ENCODE assay signal across 16 mouse cellular contexts in the genomic region with DNA sequence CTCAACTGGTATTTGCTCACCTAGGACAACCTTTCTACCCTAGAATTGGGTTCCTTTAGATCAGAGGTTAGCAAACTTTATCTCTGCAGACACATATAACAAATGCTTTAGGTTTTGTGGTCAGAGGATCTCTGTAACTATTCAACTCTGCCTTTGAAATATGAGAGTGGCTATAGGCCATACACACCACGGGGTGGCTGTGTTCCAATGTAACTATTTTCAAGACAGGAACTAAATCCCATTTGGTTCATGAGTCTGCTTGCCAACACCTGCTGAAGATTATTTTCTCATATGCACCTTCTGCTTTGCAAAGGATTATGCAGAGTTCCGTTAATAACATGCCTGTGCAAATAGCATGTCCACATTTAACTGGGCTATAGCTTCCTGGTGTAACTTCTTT. TPM values are rescaled to one million over a fixed set of nuclear protein-coding genes. Genes with fewer than 3 reads are reported as not detected.
DNase-seq lines count a peak whose midpoint lies in the region; ATAC-seq and TF ChIP-seq lines count a peak whose summit lies in the region.
"Had no signal": no experiment of that assay in that cellular context is flagged by ENCODE, and none has a peak within 500 bp of the region (broad histone marks: within the 10 kb centered on the region; RNA-seq: fewer than 3 reads in every experiment).

No protein-coding gene starts in this region.

- H3K9me3 ChIP-seq in midbrain, embryonic 11.5 days (ENCODE audit: control insufficient read depth, low read length): no peaks in the 10 kb centered on the region
- H3K9me3 ChIP-seq in midbrain, embryonic 16.5 days (replicated peaks; ENCODE audit: control insufficient read depth, low read length, poor library complexity, severe bottlenecking): no peaks in the 10 kb centered on the region
- H3K9me3 ChIP-seq in stomach, postnatal 0 days (ENCODE audit: control insufficient read depth, low read length): no peaks in the 10 kb centered on the region

- TF ChIP-seq CTCF in stomach, postnatal 0 days (IDR thresholded peaks at IDR 0.05; ENCODE audit: low read depth): no peak
- TF ChIP-seq CTCF in thymus, adult 2 months (IDR thresholded peaks at IDR 0.05; ENCODE audit: borderline replicate concordance, control insufficient read depth, extremely low read depth, insufficient read depth, low read length, poor library complexity): no peak

- no peak overlapping the region for H3K27ac ChIP-seq in midbrain, embryonic 11.5 days (ENCODE audit: low read depth, low read length)
- H3K27ac ChIP-seq in midbrain, embryonic 16.5 days (ENCODE audit: low read length): no peak overlapping the region
- no peak overlapping the region for H3K27ac ChIP-seq in stomach, postnatal 0 days (replicated peaks)
- H3K27ac ChIP-seq in thymus, adult 2 months (ENCODE audit: control insufficient read depth, insufficient read depth, low read length): no peak overlapping the region
- H3K27ac ChIP-seq: kidney, postnatal 0 days had no signal

- no peak for ATAC-seq in midbrain, embryonic 11.5 days (ENCODE audit: low FRiP score)
- ATAC-seq in midbrain, embryonic 16.5 days: no peak
- peak; percentile 51; the same call in 1 of the 2 replicates for ATAC-seq in stomach, postnatal 0 days (ENCODE audit: low FRiP score, low TSS enrichment)
- ATAC-seq: lung, postnatal 0 days; Patski had no signal

- no peaks in the 10 kb centered on the region for H3K27me3 ChIP-seq in midbrain, embryonic 11.5 days (ENCODE audit: control insufficient read depth, insufficient read depth, low read length)
- H3K27me3 ChIP-seq in midbrain, embryonic 16.5 days (ENCODE audit: control insufficient read depth, insufficient read depth, low read depth, low read length): no peaks in the 10 kb centered on the region
- H3K27me3 ChIP-seq in stomach, postnatal 0 days (ENCODE audit: control insufficient read depth, insufficient read depth, low read length): no peaks in the 10 kb centered on the region
- H3K27me3 ChIP-seq in thymus, adult 2 months (ENCODE audit: control insufficient read depth, insufficient read depth, low read length): no peaks in the 10 kb centered on the region
- H3K27me3 ChIP-seq: Patski had no signal

- no peaks in the 10 kb centered on the region for H3K36me3 ChIP-seq in midbrain, embryonic 11.5 days (ENCODE audit: control insufficient read depth, insufficient read depth, low read length)
- no peaks in the 10 kb centered on the region for H3K36me3 ChIP-seq in midbrain, embryonic 16.5 days (ENCODE audit: control insufficient read depth, insufficient read depth, low read length)
- no peaks in the 10 kb centered on the region for H3K36me3 ChIP-seq in stomach, postnatal 0 days (ENCODE audit: control insufficient read depth, insufficient read depth, low read length)
- H3K36me3 ChIP-seq in thymus, adult 2 months (ENCODE audit: control insufficient read depth, insufficient read depth, low read length): no peaks in the 10 kb centered on the region

- no peak for TF ChIP-seq POLR2A in thymus, adult 2 months (IDR thresholded peaks at IDR 0.05; ENCODE audit: control insufficient read depth, extremely low read depth, insufficient read depth, low read length, poor library complexity)

- no peak overlapping the region for H3K4me3 ChIP-seq in midbrain, embryonic 11.5 days (ENCODE audit: low read depth, low read length)
- no peak overlapping the region for H3K4me3 ChIP-seq in midbrain, embryonic 16.5 days (ENCODE audit: low read depth, low read length)
- no peak overlapping the region for H3K4me3 ChIP-seq in stomach, postnatal 0 days (ENCODE audit: low read depth, low read length)
- H3K4me3 ChIP-seq in thymus, adult 2 months (ENCODE audit: control insufficient read depth, insufficient read depth, low read length): no peak overlapping the region

- no peak for TF ChIP-seq EP300 in stomach, postnatal 0 days (optimal IDR thresholded peaks at IDR 0.05)

- H3K4me2 ChIP-seq in midbrain, embryonic 11.5 days: no peak overlapping the region
- no peak overlapping the region for H3K4me2 ChIP-seq in midbrain, embryonic 16.5 days (ENCODE audit: low read length)
- H3K4me2 ChIP-seq in stomach, postnatal 0 days (replicated peaks; ENCODE audit: low read depth): no peak overlapping the region

- H3K4me1 ChIP-seq in midbrain, embryonic 11.5 days (ENCODE audit: control insufficient read depth, insufficient read depth, low read length): no peaks in the 10 kb centered on the region
- H3K4me1 ChIP-seq in midbrain, embryonic 16.5 days (ENCODE audit: control insufficient read depth, insufficient read depth, low read length): no peaks in the 10 kb centered on the region
- H3K4me1 ChIP-seq in stomach, postnatal 0 days (replicated peaks; ENCODE audit: control insufficient read depth, insufficient read depth): no peaks in the 10 kb centered on the region
- no peaks in the 10 kb centered on the region for H3K4me1 ChIP-seq in thymus, adult 2 months (replicated peaks; ENCODE audit: control insufficient read depth, insufficient read depth, low read length)

- DNase-seq in cerebellum, adult 8-10 months: peak; percentile 12
- no peak for DNase-seq in cerebellum, adult 11-12 months
- DNase-seq in midbrain, embryonic 11.5 days (ENCODE audit: low spot score, missing footprints): peak; percentile 67
- peak; percentile 37 for DNase-seq in cerebellum, adult 9-10 months
- DNase-seq in stomach, postnatal 0 days (ENCODE audit: low spot score): no peak
- DNase-seq in right cerebral cortex, adult 18-20 months: no peak
- DNase-seq in thymus, adult 2 months: no peak
- DNase-seq: adrenal gland, adult 8-10 months; gastrocnemius, postnatal 10 days; kidney, adult 11 months; liver; thymus, postnatal 4 days had no signal

- WGBS in midbrain, embryonic 11.5 days: 74% methylated on average over 2 of the region's 2 CpGs
- WGBS in midbrain, embryonic 16.5 days: 73% methylated on average over 2 of the region's 2 CpGs
- 32% methylated on average over 2 of the region's 2 CpGs for WGBS in stomach, postnatal 0 days
- WGBS in thymus, adult 2 months: 48% methylated on average over 2 of the region's 2 CpGs

- H3K9ac ChIP-seq in midbrain, embryonic 11.5 days (ENCODE audit: low read length): no peak overlapping the region
- no peak overlapping the region for H3K9ac ChIP-seq in midbrain, embryonic 16.5 days (ENCODE audit: low read depth, low read length)
- no peak overlapping the region for H3K9ac ChIP-seq in stomach, postnatal 0 days (ENCODE audit: low read length)

RNA-seq across cellular contexts. Expression of a gene that starts 35.1 kb away (rescaled TPM):
- 7.8 and 10.7 TPM in 2 replicates for polyA plus RNA-seq in midbrain, embryonic 11.5 days (2014; fragmentation: Nextera tagmentation; extraction: Ambion mirVana)
- 9.4 and 10.7 TPM in 2 replicates for polyA plus RNA-seq in midbrain, embryonic 16.5 days (2015; fragmentation: Nextera tagmentation; extraction: Ambion mirVana)
- 6.5 and 6.7 TPM in 2 replicates for polyA plus RNA-seq in stomach, postnatal 0 days (2015; fragmentation: Nextera tagmentation; extraction: Ambion mirVana)
- 11.5 and 13.1 TPM in 2 replicates for polyA plus RNA-seq in thymus, adult 2 months (2012; rRNA removed)

Comparison
In these comparisons a context has a peak if more than half of its experiments do, and no peak if none do; other contexts are left out.
1. DNase-seq: peak in cerebellum, adult 8-10 months (single experiment), midbrain, embryonic 11.5 days (single experiment) and cerebellum, adult 9-10 months (single experiment); none in cerebellum, adult 11-12 months (single experiment), stomach, postnatal 0 days (single experiment), right cerebral cortex, adult 18-20 months (single experiment) and thymus, adult 2 months (single experiment).